Mouse (Mus musculus): ENCODE results near the gene Cryge. TPM values are rescaled to one million over a fixed set of nuclear protein-coding genes. Genes with fewer than 3 reads are reported as not detected.
"Not testable (repeated sequence)": the region's sequence is repeated elsewhere in the genome, so short reads cannot be mapped to it uniquely, and the experiment has no call there.

Cryge gene
- not detected for total RNA-seq (2021)
- long read RNA-seq, experiment 1, partial matches to known transcripts, result 1 of 1 reads
- long read RNA-seq, experiment 1, other reads (novel, unspliced or antisense), result 0 of 1 reads
- long read RNA-seq, experiment 2, partial matches to known transcripts, result 1 of 1 reads
- long read RNA-seq, experiment 2, other reads (novel, unspliced or antisense), result 0 of 1 reads

- DNase-seq (ENCODE audit: low spot score in 2 of 2), result not testable (repeated sequence)
Measured at GRCm38 (mm10) chr1:65050952-65051351, at the start of gene Cryge. Cryge (minus strand) TSS chr1:65051149.

- no peak for DNase-seq (ENCODE audit: low spot score in 2 of 2)
Measured at GRCm38 (mm10) chr1:65096953-65097352, 46.0 kb upstream of the Cryge start.

- DNase-seq (ENCODE audit: low spot score in 2 of 2), result no peak
Measured at GRCm38 (mm10) chr1:65091566-65091965, 40.6 kb upstream of the Cryge start.

GRCm38 (mm10) chr1:65090370-65090769 is 39.4 kb upstream of the Cryge start:
- DNase-seq (ENCODE audit: low spot score in 2 of 2), result no peak

GRCm38 (mm10) chr1:65088567-65089356 is 37.8 kb upstream of the Cryge start:
- no peak for DNase-seq (ENCODE audit: low spot score in 2 of 2)

GRCm38 (mm10) chr1:65082188-65082587 is 31.2 kb upstream of the Cryge start, which contains the start of gene Crygb:
Crygb (minus strand) TSS chr1:65082288.
- no peak for DNase-seq (ENCODE audit: low spot score in 2 of 2)

- no peak for DNase-seq (ENCODE audit: low spot score in 2 of 2)
Measured at GRCm38 (mm10) chr1:65075607-65076006, 24.7 kb upstream of the Cryge start.

GRCm38 (mm10) chr1:65073589-65073988 is 22.6 kb upstream of the Cryge start, which contains the start of gene Crygc:
Crygc (minus strand) TSS chr1:65073689.
- DNase-seq (ENCODE audit: low spot score in 2 of 2), result no peak

GRCm38 (mm10) chr1:65067842-65068241 is 16.9 kb upstream of the Cryge start:
- DNase-seq (ENCODE audit: low spot score in 2 of 2), result no peak

- no peak for DNase-seq (ENCODE audit: low spot score in 2 of 2)
Measured at GRCm38 (mm10) chr1:65064201-65064600, 13.3 kb upstream of the Cryge start.

- DNase-seq (ENCODE audit: low spot score in 2 of 2), result no peak
Measured at GRCm38 (mm10) chr1:65063352-65063751, 12.4 kb upstream of the Cryge start, which contains the start of gene Crygd. Crygd (minus strand) TSS chr1:65063452.

- no peak for DNase-seq (ENCODE audit: low spot score in 2 of 2)
Measured at GRCm38 (mm10) chr1:65052140-65052539, 1.2 kb upstream of the Cryge start.

- DNase-seq (ENCODE audit: low spot score in 2 of 2), result no peak
Measured at GRCm38 (mm10) chr1:65051696-65052095, 747 bp upstream of the Cryge start.

- DNase-seq (ENCODE audit: low spot score in 2 of 2), result peak in 1 of 2 experiments; percentile 45
Measured at GRCm38 (mm10) chr1:65048781-65049180, 2.2 kb downstream of the Cryge start.

GRCm38 (mm10) chr1:65046401-65047109 is 4.4 kb downstream of the Cryge start:
- no peak for DNase-seq (ENCODE audit: low spot score in 2 of 2)

GRCm38 (mm10) chr1:65043433-65043832 is 7.5 kb downstream of the Cryge start:
- DNase-seq (ENCODE audit: low spot score in 2 of 2), result no peak

GRCm38 (mm10) chr1:65041837-65042236 is 9.1 kb downstream of the Cryge start:
- DNase-seq (ENCODE audit: low spot score in 2 of 2), result no peak

GRCm38 (mm10) chr1:65040806-65041205 is 10.1 kb downstream of the Cryge start:
- no peak for DNase-seq (ENCODE audit: low spot score in 2 of 2)

- no peak for DNase-seq (ENCODE audit: low spot score in 2 of 2)
Measured at GRCm38 (mm10) chr1:65039679-65040078, 11.3 kb downstream of the Cryge start.

- no peak for DNase-seq (ENCODE audit: low spot score in 2 of 2)
Measured at GRCm38 (mm10) chr1:65037542-65037941, 13.4 kb downstream of the Cryge start.

GRCm38 (mm10) chr1:65035513-65035912 is 15.4 kb downstream of the Cryge start:
- DNase-seq (ENCODE audit: low spot score in 2 of 2), result no peak

GRCm38 (mm10) chr1:65032641-65033040 is 18.3 kb downstream of the Cryge start, which contains the start of gene Akr1cl:
Akr1cl (minus strand) TSS chr1:65032759.
- DNase-seq (ENCODE audit: low spot score in 2 of 2), result no peak
